ENCODE assay signal across 23 mouse cellular contexts in genomic region chr14:73363782-73364181, GRCm38 (mm10).
"Had no signal": no experiment of that assay in that cellular context is flagged by ENCODE, and none has a peak within 500 bp of the region (broad histone marks: within the 10 kb centered on the region; RNA-seq: fewer than 3 reads in every experiment).

No protein-coding gene starts in this region.

- H3K4me1 ChIP-seq: limb, embryonic 12.5 days; limb, embryonic 15.5 days; neural tube, embryonic 12.5 days; neural tube, embryonic 15.5 days had no signal

- H3K27ac ChIP-seq: kidney, embryonic 15.5 days; left cerebral cortex, adult 2 months; limb, embryonic 12.5 days; limb, embryonic 15.5 days; liver, embryonic 14.5 days; macrophage; neural tube, embryonic 12.5 days; neural tube, embryonic 15.5 days; stomach, postnatal 0 days had no signal

- ATAC-seq: liver, postnatal 0 days; lung, postnatal 0 days had no signal

- DNase-seq: kidney, adult 11 months; kidney, adult 8-10 months; kidney, postnatal 14 days; kidney, postnatal 4 days; layer of hippocampus, postnatal 36 days; liver, postnatal 0 days; lung, embryonic 14.5 days; midbrain, embryonic 14.5 days; right cerebral cortex, postnatal 14 days; right cerebral cortex, postnatal 4 days; thymus, adult 2 months; thymus, postnatal 14 days; thymus, postnatal 4 days had no signal

- H3K4me3 ChIP-seq: kidney, embryonic 15.5 days; left cerebral cortex, adult 2 months; limb, embryonic 12.5 days; limb, embryonic 15.5 days; neural tube, embryonic 12.5 days; neural tube, embryonic 15.5 days had no signal
